Mouse (Mus musculus): Measurements from ENCODE around the gene Obp2a. TPM values are rescaled to one million over a fixed set of nuclear protein-coding genes. Genes with fewer than 3 reads are reported as not detected.
"Not testable (repeated sequence)": the region's sequence is repeated elsewhere in the genome, so short reads cannot be mapped to it uniquely, and the experiment has no call there.

Obp2a gene
- polyA plus RNA-seq (2015; fragmentation: Nextera tagmentation; extraction: Ambion mirVana), result not detected in 2 replicates

DNA sequence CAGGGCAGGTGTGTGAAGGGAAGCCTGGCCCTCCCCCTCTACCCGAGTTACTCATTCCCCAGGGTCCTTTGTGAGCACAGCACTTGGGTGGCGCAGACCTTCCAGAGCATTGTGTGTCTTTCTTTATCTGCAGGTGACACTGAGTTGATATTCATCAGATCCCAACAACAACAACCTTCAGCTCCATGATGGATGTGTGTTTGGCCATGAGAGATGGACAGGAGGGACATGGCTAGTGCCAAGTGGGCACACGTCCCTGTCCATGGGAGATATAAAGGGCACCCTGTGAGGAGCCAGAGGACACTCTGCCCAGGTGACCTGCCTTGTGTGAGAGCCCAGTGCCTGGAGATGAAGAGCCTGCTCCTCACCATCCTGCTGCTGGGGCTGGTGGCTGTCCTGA lies at the start of gene Obp2a:
Obp2a (plus strand) TSS at position 301 of the 400 bp plus-strand sequence.
- 82% methylated on average over 3 of the region's 3 CpGs for WGBS
- not testable (repeated sequence) for H3K4me3 ChIP-seq; H3K27ac ChIP-seq; H3K9me3 ChIP-seq; H3K27me3 ChIP-seq (replicated peaks); H3K36me3 ChIP-seq (replicated peaks); H3K4me2 ChIP-seq; H3K4me1 ChIP-seq; ATAC-seq (replicated peaks); H3K9ac ChIP-seq

DNA sequence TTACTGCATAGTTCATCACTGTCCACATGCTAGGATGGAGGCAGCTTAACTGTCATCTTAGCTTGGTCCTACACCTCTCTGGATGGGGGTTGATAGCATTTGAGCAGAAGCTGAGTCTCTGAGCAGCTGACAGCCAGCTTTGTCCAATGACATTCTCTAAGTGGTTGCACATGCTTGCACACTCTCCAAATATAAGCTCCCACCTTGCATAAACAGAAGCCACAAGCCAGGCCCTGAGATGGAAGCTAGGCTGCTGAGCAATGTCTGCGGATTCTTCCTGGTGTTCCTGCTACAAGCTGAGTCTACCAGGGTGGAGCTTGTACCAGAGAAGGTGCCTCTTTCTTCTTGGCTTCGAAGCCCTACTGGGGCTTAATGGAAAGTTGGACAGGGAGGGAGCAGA lies 46.9 kb upstream of the Obp2a start, which contains the start of gene Lcn8:
Lcn8 (plus strand) TSS at position 219 of the 400 bp plus-strand sequence.
- ATAC-seq (replicated peaks), result no peak
- Histone ChIP-seq H3K4me1 (no peaks in the 10 kb centered on the region), H3K27me3 (replicated peaks) (no peaks in the 10 kb centered on the region), H3K9ac (no peak within 1 kb of the TSS), H3K36me3 (replicated peaks) (no peaks in the 10 kb centered on the region), H3K27ac (no peak within 1 kb of the TSS), H3K4me2 (no peak within 1 kb of the TSS), H3K4me3 (no peak within 1 kb of the TSS), H3K9me3 (no peaks in the 10 kb centered on the region)
- WGBS, result 88% methylated on average over 2 of the region's 2 CpGs

DNA sequence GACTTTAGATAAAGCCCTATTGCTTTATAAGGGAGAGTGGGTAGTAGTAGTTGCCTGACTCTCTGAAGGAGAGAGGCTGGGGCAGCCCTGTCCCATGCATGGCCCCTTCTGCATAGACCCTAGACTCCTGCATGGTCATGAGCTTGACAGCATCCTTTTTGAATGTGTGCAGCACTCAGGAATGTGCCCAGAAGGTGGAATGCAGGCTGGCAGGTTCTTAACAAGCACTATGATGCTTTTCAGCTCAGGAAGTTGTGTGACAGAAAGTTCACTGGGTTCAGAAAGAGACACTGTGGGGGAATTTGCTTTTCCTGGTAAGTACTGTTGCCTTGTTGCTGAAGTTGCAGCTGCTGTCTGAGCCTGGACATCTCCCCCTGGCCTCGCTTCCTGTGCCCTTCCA lies 45.3 kb upstream of the Obp2a start:
- no peaks in the 10 kb centered on the region for H3K4me1 ChIP-seq
- no peak for ATAC-seq (replicated peaks)
- H3K9ac ChIP-seq, result no peak overlapping the region
- H3K4me2 ChIP-seq, result no peak overlapping the region
- no peak overlapping the region for H3K4me3 ChIP-seq
- 74% methylated on average over 1 of the region's 1 CpGs for WGBS
- no peaks in the 10 kb centered on the region for H3K9me3 ChIP-seq
- H3K27ac ChIP-seq, result no peak overlapping the region
- no peaks in the 10 kb centered on the region for H3K27me3 ChIP-seq (replicated peaks)
- no peaks in the 10 kb centered on the region for H3K36me3 ChIP-seq (replicated peaks)

DNA sequence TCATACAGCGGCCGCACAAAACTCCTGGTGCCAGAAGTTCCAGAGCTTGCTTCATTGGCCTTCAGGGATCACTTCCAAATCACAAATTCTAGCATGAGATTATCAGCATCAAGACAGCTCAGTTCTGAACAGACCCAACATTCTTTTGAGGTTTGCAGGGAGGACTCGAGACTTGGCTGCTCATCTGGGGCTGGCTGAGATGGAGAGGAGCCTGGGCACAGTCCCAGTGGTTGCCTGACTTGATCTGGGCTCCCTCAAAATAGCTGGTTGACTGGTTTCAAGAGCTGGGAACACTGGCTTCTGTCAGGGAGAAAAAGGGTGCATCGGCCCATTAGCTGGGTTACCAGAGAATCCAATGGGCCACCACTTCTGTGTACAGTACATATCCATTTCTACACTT lies 43.2 kb upstream of the Obp2a start:
- no peak for ATAC-seq (replicated peaks)
- H3K9me3 ChIP-seq, result no peaks in the 10 kb centered on the region
- 85% methylated on average over 4 of the region's 4 CpGs for WGBS
- no peaks in the 10 kb centered on the region for H3K36me3 ChIP-seq (replicated peaks)
- H3K27me3 ChIP-seq (replicated peaks), result no peaks in the 10 kb centered on the region
- no peaks in the 10 kb centered on the region for H3K4me1 ChIP-seq
- no peak overlapping the region for H3K9ac ChIP-seq
- H3K4me3 ChIP-seq, result no peak overlapping the region
- no peak overlapping the region for H3K4me2 ChIP-seq
- no peak overlapping the region for H3K27ac ChIP-seq

DNA sequence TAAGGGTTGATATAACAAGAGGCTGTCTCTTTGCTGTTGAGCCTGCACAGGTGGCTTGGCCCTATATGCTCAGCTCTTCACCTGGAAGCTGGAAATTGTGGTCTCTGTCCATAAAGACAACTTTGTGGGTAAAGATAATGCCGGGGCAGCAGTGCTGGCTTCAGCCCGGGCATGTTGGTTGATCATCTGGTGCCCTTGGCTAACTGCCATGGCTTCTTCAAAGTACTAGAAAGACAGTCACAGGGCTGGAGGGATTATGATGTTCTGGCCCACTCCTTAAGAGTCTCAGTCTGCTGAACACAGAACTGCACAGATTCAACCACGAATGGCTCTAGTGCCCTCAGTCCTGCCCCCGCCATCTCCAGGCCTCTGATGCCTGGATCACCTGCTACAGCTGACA lies 42.6 kb upstream of the Obp2a start:
- Histone ChIP-seq H3K9me3 (no peaks in the 10 kb centered on the region), H3K4me1 (no peaks in the 10 kb centered on the region), H3K4me2 (no peak overlapping the region), H3K36me3 (replicated peaks) (no peaks in the 10 kb centered on the region), H3K4me3 (no peak overlapping the region), H3K27me3 (replicated peaks) (no peaks in the 10 kb centered on the region), H3K27ac (no peak overlapping the region), H3K9ac (no peak overlapping the region)
- ATAC-seq (replicated peaks), result no peak
- 81% methylated on average over 4 of the region's 4 CpGs for WGBS

DNA sequence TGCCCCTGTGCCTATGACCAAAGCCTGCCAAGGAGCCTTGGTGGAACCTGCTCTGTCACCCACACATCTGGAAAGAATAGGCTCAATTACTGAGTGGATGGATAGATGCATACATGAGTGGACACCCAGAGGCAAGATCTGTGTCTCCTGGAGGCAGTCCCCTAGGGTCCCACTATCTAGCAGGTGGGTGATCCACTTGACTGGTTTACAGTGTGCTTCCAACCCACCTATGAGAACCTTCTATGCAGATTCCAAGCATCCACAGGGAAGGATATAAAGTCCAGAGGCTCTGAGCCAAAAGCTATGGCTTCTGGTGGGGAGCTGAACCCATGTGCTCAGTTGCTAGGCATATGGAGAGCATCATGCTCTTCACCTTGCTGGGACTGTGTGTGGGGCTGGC lies 42.2 kb upstream of the Obp2a start, which contains the start of gene Lcn5:
Lcn5 (plus strand) TSS at position 301 of the 400 bp plus-strand sequence.
- Histone ChIP-seq H3K4me1 (no peaks in the 10 kb centered on the region), H3K4me3 (no peak within 1 kb of the TSS), H3K4me2 (no peak within 1 kb of the TSS), H3K27me3 (replicated peaks) (no peaks in the 10 kb centered on the region), H3K27ac (no peak within 1 kb of the TSS), H3K9me3 (no peaks in the 10 kb centered on the region), H3K36me3 (replicated peaks) (no peaks in the 10 kb centered on the region), H3K9ac (no peak within 1 kb of the TSS)
- ATAC-seq (replicated peaks), result no peak

DNA sequence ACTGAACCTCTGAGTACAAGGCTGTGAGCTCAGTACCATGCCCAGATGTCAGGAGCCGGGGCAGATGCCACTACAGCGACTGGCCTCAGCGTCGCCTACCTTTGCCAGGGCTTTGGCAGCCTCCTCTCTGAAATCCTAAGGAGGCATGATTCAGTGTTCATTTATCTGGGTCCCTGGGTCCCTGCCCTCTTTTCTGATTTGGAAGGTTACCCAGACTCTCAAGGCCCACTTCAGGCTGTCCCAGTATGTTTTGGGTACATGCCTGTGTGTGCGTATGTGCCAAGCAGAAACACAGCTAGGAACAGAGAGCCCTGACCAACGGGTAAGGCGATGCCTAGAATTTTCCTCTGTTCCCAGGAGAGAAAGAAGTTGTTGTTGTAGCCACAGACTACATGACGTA lies 39.6 kb upstream of the Obp2a start:
- H3K4me3 ChIP-seq, result no peak overlapping the region
- no peak for ATAC-seq (replicated peaks)
- H3K27me3 ChIP-seq (replicated peaks), result no peaks in the 10 kb centered on the region
- 92% methylated on average over 8 of the region's 8 CpGs for WGBS
- no peaks in the 10 kb centered on the region for H3K4me1 ChIP-seq
- H3K9me3 ChIP-seq, result no peaks in the 10 kb centered on the region
- no peak overlapping the region for H3K4me2 ChIP-seq
- no peak overlapping the region for H3K9ac ChIP-seq
- no peak overlapping the region for H3K27ac ChIP-seq
- H3K36me3 ChIP-seq (replicated peaks), result no peaks in the 10 kb centered on the region

DNA sequence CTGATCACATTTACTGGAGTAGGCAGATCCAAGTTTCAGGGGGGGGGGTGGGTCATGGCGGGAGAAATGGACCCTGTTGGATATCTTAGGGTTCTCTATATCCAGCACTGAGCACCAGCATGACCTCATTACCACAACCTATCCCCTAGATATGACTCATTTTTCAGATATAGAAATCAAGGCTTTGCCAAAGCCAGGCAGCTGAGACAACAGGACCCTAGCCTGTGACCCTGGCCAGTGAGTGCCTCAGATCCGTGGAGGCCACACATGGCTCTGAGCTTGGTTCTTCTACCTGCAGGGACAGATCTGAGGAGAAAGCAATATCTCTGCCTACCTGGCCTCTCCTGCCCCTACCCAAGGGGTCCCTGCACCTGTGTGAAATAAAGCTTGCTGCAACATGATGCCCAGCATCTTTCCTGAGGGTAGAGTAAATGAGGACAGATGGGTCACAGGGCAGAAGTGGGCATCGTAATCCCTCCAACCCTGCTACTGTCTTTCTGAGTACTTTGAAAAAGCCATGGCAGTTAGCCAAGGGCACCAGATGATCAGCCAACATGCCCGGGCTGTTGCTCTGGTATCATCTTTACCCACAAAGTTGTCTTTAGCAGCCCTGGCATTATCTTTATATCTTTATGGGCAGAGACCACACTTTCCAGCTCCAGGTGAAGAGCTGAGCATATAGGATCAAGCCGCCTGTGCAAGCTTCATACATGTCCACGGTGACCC lies 38.4 kb upstream of the Obp2a start:
- Histone ChIP-seq H3K4me1 (no peaks in the 10 kb centered on the region), H3K9ac (no peak overlapping the region), H3K36me3 (replicated peaks) (no peaks in the 10 kb centered on the region), H3K9me3 (no peaks in the 10 kb centered on the region), H3K27me3 (replicated peaks) (no peaks in the 10 kb centered on the region), H3K27ac (no peak overlapping the region), H3K4me2 (no peak overlapping the region), H3K4me3 (no peak overlapping the region)
- ATAC-seq (replicated peaks), result no peak
- 91% methylated on average over 6 of the region's 6 CpGs for WGBS

DNA sequence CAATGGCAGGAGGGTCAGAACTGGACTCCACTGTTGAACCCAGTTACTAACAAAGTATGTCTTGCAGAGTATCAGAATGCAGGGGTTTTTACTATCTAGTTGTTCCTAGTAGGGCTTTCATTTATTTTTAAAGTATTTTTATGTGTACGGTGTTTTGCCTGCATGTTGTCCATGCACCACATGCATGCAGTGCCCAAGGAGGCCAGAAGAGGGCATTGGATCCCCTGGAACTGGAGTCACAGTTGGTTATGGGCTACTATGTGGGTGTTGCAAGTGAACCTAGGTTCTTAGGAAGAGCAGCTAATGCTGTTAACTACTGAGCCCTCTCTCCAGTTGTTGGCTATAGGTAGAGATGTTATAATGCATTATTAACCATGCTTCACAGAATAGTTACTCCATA lies 36.3 kb upstream of the Obp2a start:
- ATAC-seq (replicated peaks), result no peak
- Histone ChIP-seq H3K4me3 (no peak overlapping the region), H3K4me1 (no peaks in the 10 kb centered on the region), H3K9me3 (no peaks in the 10 kb centered on the region), H3K27me3 (replicated peaks) (no peaks in the 10 kb centered on the region), H3K27ac (no peak overlapping the region), H3K9ac (no peak overlapping the region), H3K4me2 (no peak overlapping the region), H3K36me3 (replicated peaks) (no peaks in the 10 kb centered on the region)
- WGBS, result 60% methylated on average over 1 of the region's 1 CpGs

DNA sequence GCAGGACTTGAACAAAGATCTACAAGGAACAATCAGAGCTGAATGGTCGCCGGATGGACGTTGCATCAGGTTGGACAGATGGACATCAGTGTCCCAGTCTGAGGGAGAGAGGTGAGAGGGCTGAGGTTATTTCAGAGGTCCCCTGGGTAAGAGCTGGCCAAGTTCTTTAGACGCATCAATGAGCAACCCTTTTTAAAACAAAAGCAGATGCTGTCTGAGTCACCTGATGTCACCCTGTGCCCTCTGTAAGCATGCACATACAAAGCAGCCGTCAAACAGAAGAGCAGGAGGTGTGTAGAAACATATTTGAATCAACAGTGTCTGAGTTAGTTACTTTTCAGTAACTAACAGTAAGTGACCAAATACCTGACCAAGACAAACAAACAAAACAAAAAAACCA lies 35.7 kb upstream of the Obp2a start:
- WGBS, result 84% methylated on average over 5 of the region's 5 CpGs
- H3K36me3 ChIP-seq (replicated peaks), result no peaks in the 10 kb centered on the region

DNA sequence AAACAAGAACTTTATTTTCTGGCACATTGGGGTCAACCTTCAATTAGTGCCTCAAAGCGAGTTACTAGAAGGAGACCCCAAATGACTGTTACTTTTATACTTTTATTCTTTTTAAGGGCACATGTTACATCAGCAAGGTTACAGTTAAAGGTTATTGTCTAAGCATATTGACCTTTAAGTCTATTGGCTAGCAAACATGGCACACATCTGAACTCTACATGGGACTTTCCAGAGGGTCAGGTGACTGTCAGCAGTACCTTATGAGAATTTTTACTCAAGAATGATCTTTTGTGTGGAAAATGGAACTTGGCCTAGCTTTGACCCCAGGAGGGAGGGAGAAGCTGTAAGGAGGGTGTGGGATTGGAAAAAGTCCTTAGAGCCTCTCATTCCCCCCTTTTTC lies 33.3 kb upstream of the Obp2a start:
- H3K4me1 ChIP-seq, result no peaks in the 10 kb centered on the region
- no peak for ATAC-seq (replicated peaks)
- H3K4me2 ChIP-seq, result no peak overlapping the region
- no peak overlapping the region for H3K4me3 ChIP-seq
- no peaks in the 10 kb centered on the region for H3K36me3 ChIP-seq (replicated peaks)
- no peaks in the 10 kb centered on the region for H3K9me3 ChIP-seq
- no peaks in the 10 kb centered on the region for H3K27me3 ChIP-seq (replicated peaks)
- WGBS, result 70% methylated on average over 1 of the region's 1 CpGs
- no peak overlapping the region for H3K27ac ChIP-seq
- no peak overlapping the region for H3K9ac ChIP-seq

More for the DNA sequence above, 35.7 kb upstream of the Obp2a start:
- ATAC-seq (replicated peaks), result no peak
- no peak overlapping the region for H3K4me2 ChIP-seq
- no peak overlapping the region for H3K4me3 ChIP-seq
- no peaks in the 10 kb centered on the region for H3K27me3 ChIP-seq (replicated peaks)
- no peak overlapping the region for H3K27ac ChIP-seq
- H3K9me3 ChIP-seq, result no peaks in the 10 kb centered on the region
- H3K4me1 ChIP-seq, result no peaks in the 10 kb centered on the region
- no peak overlapping the region for H3K9ac ChIP-seq

DNA sequence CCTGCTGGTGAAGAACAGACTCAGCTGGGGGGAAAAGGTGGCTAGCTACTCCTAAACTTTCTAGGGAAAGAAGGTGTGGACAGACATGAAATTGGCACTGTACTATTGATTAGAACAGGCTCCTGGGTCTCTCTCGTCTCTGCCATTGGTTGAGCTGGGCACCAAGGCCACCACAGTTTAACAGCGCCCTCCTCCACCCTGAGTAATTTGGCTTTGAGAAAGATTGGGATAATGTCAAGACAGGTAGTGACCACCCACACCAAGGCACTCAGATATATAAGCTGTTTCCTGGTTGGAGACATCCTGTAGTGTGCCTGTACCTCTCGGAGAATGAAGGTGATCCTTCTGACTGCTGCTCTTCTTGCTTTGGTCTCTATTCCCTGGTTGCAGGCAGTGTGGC lies 23.4 kb upstream of the Obp2a start, which contains the start of gene Lcn6:
Lcn6 (plus strand) TSS at position 301 of the 400 bp plus-strand sequence.
- no peaks in the 10 kb centered on the region for H3K27me3 ChIP-seq (replicated peaks)
- H3K4me3 ChIP-seq, result no peak within 1 kb of the TSS
- 94% methylated on average over 3 of the region's 3 CpGs for WGBS
- no peak within 1 kb of the TSS for H3K9ac ChIP-seq
- no peak within 1 kb of the TSS for H3K4me2 ChIP-seq
- no peaks in the 10 kb centered on the region for H3K4me1 ChIP-seq
- no peaks in the 10 kb centered on the region for H3K36me3 ChIP-seq (replicated peaks)
- no peak for ATAC-seq (replicated peaks)
- no peak within 1 kb of the TSS for H3K27ac ChIP-seq
- no peaks in the 10 kb centered on the region for H3K9me3 ChIP-seq

DNA sequence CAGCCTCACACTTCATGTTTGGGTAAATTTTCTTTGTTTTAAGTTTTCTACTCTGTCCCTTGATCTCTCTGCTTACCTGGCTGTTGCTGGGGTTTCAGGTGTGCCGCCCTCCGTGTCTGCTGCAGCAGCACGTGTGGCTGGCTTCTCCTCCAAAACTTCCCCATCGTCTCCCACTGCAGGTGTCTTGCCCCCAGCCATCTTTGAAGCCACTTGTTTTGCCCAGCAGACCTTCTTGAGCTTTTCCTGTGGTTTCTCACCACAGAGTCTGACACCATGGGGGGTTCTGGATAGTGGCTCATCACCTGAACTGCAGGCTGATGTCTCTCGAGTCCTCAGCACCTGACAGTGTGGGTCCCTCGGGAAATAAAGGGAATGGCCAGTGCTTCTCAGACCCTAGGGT lies 20.3 kb upstream of the Obp2a start:
- 87% methylated on average over 6 of the region's 6 CpGs for WGBS
- Histone ChIP-seq H3K4me3 (no peak overlapping the region), H3K36me3 (replicated peaks) (no peaks in the 10 kb centered on the region), H3K27ac (no peak overlapping the region), H3K9me3 (no peaks in the 10 kb centered on the region), H3K4me2 (no peak overlapping the region), H3K4me1 (no peaks in the 10 kb centered on the region), H3K9ac (no peak overlapping the region), H3K27me3 (replicated peaks) (no peaks in the 10 kb centered on the region)
- ATAC-seq (replicated peaks), result no peak

All from midbrain, embryonic 15.5 days (tissue).